Mouse (Mus musculus) lung, embryonic 15.5 days (tissue): ENCODE data around the gene Bola2. TPM values are rescaled to one million over a fixed set of nuclear protein-coding genes. Genes with fewer than 3 reads are reported as not detected.
A peak's percentile ranks its signal among the peaks of the same experiment; 100 is the strongest.

ENCODE experiments used
- ATAC-seq: fragments of 200-750 bp; cut with Nextera tagmentation; 2 replicates; pipeline ENCODE4 v1.8.0; 2017; ENCODE audit warnings: moderate number of reproducible peaks, borderline replicate concordance; ENCODE audit not compliant: low FRiP score, low TSS enrichment; ENCODE audit errors: extremely low read depth
- H3K27ac ChIP-seq: fragments of 300-500 bp; sonication (generic); 2 replicates; pipeline ENCODE4 v1.5.1; 2015; ENCODE audit warnings: moderate library complexity, mild to moderate bottlenecking, inconsistent platforms
- H3K27me3 ChIP-seq: fragments of 300-500 bp; sonication (generic); 2 replicates; pipeline ENCODE4 v1.6.1; 2015; ENCODE audit warnings: inconsistent platforms
- H3K36me3 ChIP-seq: fragments of 300-500 bp; sonication (generic); 2 replicates; pipeline ENCODE4 v1.6.1; 2015; ENCODE audit warnings: inconsistent platforms
- H3K4me1 ChIP-seq: fragments of 300-500 bp; sonication (generic); 2 replicates; pipeline ENCODE4 v1.6.1; 2015; ENCODE audit warnings: inconsistent platforms
- H3K4me2 ChIP-seq: fragments of 300-500 bp; sonication (generic); 2 replicates; pipeline ENCODE4 v1.6.1; 2015; ENCODE audit warnings: inconsistent platforms, mild to moderate bottlenecking, moderate library complexity
- H3K4me3 ChIP-seq: fragments of 300-500 bp; sonication (generic); 2 replicates; pipeline ENCODE4 v1.5.1; 2015; ENCODE audit warnings: mild to moderate bottlenecking, inconsistent platforms
- H3K9ac ChIP-seq: fragments of 300-500 bp; sonication (generic); 2 replicates; pipeline ENCODE4 v1.6.1; 2015; ENCODE audit warnings: inconsistent platforms
- H3K9me3 ChIP-seq: fragments of 300-500 bp; sonication (generic); 2 replicates; pipeline ENCODE4 v1.6.1; 2016; ENCODE audit warnings: inconsistent platforms
- WGBS: fragments of 180-500 bp; shearing (Covaris S2); methylation state at CpG from one replicate; pipeline ENCODE4 v1.1.7; 2015; 5-methylcytosine and 5-hydroxymethylcytosine counted together
- polyA plus RNA-seq: library from polyadenylated mRNA; unstranded; fragments of >200 nt; fragmentation: Nextera tagmentation; extraction: Ambion mirVana; gene quantifications from 2 replicates; pipeline ENCODE4 v1.2.1, GENCODE M21; 2015

Bola2 gene
- polyA plus RNA-seq, 1 experiment from 2014 or later, result 105 TPM

- H3K9ac ChIP-seq, result no peak overlapping the region
- WGBS, result 75% methylated on average over 5 of the region's 5 CpGs
- H3K4me2 ChIP-seq, result no peak overlapping the region
- H3K4me3 ChIP-seq, result no peak overlapping the region
- no peaks in the 10 kb centered on the region for H3K9me3 ChIP-seq
- no peaks in the 10 kb centered on the region for H3K27me3 ChIP-seq
- H3K4me1 ChIP-seq, result peaks cover 21% of the 10 kb centered on the region
- no peak overlapping the region for H3K27ac ChIP-seq
- no peak for ATAC-seq
- H3K36me3 ChIP-seq, result peaks cover 18% of the 10 kb centered on the region; the same call in 1 of the 2 replicates
These were observed 3.5 kb upstream of the Bola2 start for GRCm38 (mm10) chr7:126691676-126692075.

- H3K27ac ChIP-seq, result no peak overlapping the region
- H3K4me2 ChIP-seq, result no peak overlapping the region
- H3K4me3 ChIP-seq, result no peak overlapping the region
- no peak for ATAC-seq
- 95% methylated on average over 26 of the region's 26 CpGs for WGBS
- H3K27me3 ChIP-seq, result no peaks in the 10 kb centered on the region
- no peak overlapping the region for H3K9ac ChIP-seq
- H3K9me3 ChIP-seq, result no peaks in the 10 kb centered on the region
- peaks cover 28% of the 10 kb centered on the region for H3K4me1 ChIP-seq
- H3K36me3 ChIP-seq, result peaks cover 18% of the 10 kb centered on the region; the same call in 1 of the 2 replicates
These were observed 2.8 kb upstream of the Bola2 start for GRCm38 (mm10) chr7:126692426-126692825.

DNA sequence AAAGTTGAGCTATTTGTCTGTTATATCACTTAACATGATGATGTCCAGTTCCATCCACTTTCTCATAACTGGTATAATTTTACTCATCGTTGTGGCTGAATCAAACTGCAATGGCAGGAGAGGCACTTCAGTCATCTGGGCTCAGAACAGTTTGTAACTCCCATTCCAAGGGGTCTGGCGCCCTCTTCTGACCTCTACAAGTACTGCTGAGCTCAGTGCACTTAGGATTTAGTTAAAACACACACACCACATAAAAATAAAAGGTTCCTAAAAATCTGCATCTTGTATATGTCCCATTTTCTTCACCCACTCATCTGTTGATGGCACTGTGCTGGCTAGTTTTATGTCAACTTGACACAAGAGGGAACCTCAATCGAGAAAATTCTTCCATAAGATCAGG is 1.9 kb upstream of the Bola2 start:
- 26% methylated on average over 3 of the region's 3 CpGs for whole genome bisulfite sequencing
- peaks cover 18% of the 10 kb centered on the region; the same call in 1 of the 2 replicates for H3K36me3 ChIP-seq

DNA sequence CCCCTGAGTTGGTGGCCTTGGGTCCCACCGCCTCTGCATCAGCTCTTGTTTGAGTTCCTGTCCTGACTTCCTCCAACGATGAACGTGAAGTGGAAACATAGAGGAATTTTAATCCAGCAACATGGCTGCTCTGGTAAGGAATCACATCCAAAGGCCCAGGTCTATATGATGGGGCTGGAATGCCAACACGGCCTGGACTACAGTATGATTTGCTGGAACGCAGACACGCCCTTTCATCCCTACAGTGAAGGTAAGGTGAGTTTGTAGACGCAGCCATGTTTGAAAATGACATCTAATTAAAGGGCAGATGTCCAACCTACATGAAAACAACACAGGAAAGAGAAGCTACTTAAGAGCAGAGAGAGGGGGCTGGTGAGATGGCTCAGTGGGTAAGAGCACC is 1.4 kb upstream of the Bola2 start:
- Histone ChIP-seq H3K27me3 (no peaks in the 10 kb centered on the region), H3K9ac (no peak overlapping the region), H3K4me1 (peaks cover 28% of the 10 kb centered on the region), H3K36me3 (peaks cover 19% of the 10 kb centered on the region; the same call in 1 of the 2 replicates), H3K4me3 (no peak overlapping the region), H3K4me2 (no peak overlapping the region), H3K9me3 (no peaks in the 10 kb centered on the region), H3K27ac (no peak overlapping the region)
- no peak for ATAC-seq
- 74% methylated on average over 7 of the region's 7 CpGs for WGBS

More for the DNA sequence above, 1.9 kb upstream of the Bola2 start:
- no peaks in the 10 kb centered on the region for H3K27me3 ChIP-seq
- no peak overlapping the region for H3K27ac ChIP-seq
- no peak overlapping the region for H3K4me2 ChIP-seq
- ATAC-seq, result no peak
- no peak overlapping the region for H3K9ac ChIP-seq
- peaks cover 28% of the 10 kb centered on the region for H3K4me1 ChIP-seq
- no peaks in the 10 kb centered on the region for H3K9me3 ChIP-seq
- H3K4me3 ChIP-seq, result no peak overlapping the region

- H3K9ac ChIP-seq, result peak overlapping the region; percentile 97
These were observed 655 bp upstream of the Bola2 start for GRCm38 (mm10) chr7:126694441-126695051.

GRCm38 (mm10) chr7:126695631-126696207 is 518 bp downstream of the Bola2 start, which contains the start of gene Slx1b:
Slx1b (minus strand) TSS chr7:126695784.
- peak; percentile 97 for ATAC-seq
- Histone ChIP-seq H3K4me1 (peaks cover 28% of the 10 kb centered on the region), H3K9me3 (no peaks in the 10 kb centered on the region), H3K4me3 (peak within 1 kb of the TSS; percentile 87), H3K27ac (peak within 1 kb of the TSS; percentile 99), H3K9ac (peak within 1 kb of the TSS; percentile 97), H3K36me3 (peaks cover 20% of the 10 kb centered on the region; the same call in 1 of the 2 replicates), H3K27me3 (no peaks in the 10 kb centered on the region), H3K4me2 (peak within 1 kb of the TSS; percentile 93)
- under 1% methylated on average over 40 of the region's 40 CpGs for WGBS

More at GRCm38 (mm10) chr7:126694441-126695051, 655 bp upstream of the Bola2 start:
- no peaks in the 10 kb centered on the region for H3K27me3 ChIP-seq
- no peak overlapping the region; the same call in 1 of the 2 replicates for H3K27ac ChIP-seq
- H3K9me3 ChIP-seq, result no peaks in the 10 kb centered on the region
- H3K4me3 ChIP-seq, result peak overlapping the region; percentile 87
- WGBS, result 33% methylated on average over 10 of the region's 10 CpGs
- H3K36me3 ChIP-seq, result peaks cover 21% of the 10 kb centered on the region; the same call in 1 of the 2 replicates
- no peak for ATAC-seq
- H3K4me2 ChIP-seq, result peak overlapping the region; percentile 93
- peaks cover 28% of the 10 kb centered on the region for H3K4me1 ChIP-seq

GRCm38 (mm10) chr7:126696303-126696702 is 1.1 kb downstream of the Bola2 start:
- H3K9ac ChIP-seq, result peak overlapping the region; percentile 84
- WGBS, result 3% methylated on average over 17 of the region's 17 CpGs

GRCm38 (mm10) chr7:126696886-126697285 is 1.7 kb downstream of the Bola2 start:
- Histone ChIP-seq H3K9me3 (no peaks in the 10 kb centered on the region), H3K27ac (no peak overlapping the region), H3K9ac (peak overlapping the region; percentile 84; the same call in 1 of the 2 replicates), H3K4me2 (peak overlapping the region; percentile 93), H3K36me3 (0 out of 2 replicates have a peak, but pooled peaks cover 10% of the 10 kb centered on the region), H3K27me3 (no peaks in the 10 kb centered on the region), H3K4me1 (peaks cover 35% of the 10 kb centered on the region), H3K4me3 (peak overlapping the region; percentile 87)
- no peak for ATAC-seq
- 72% methylated on average over 3 of the region's 3 CpGs for WGBS

More at GRCm38 (mm10) chr7:126696303-126696702, 1.1 kb downstream of the Bola2 start:
- Histone ChIP-seq H3K27ac (peak overlapping the region; percentile 48; the same call in 1 of the 2 replicates), H3K36me3 (peaks cover 14% of the 10 kb centered on the region; the same call in 1 of the 2 replicates), H3K4me1 (peaks cover 33% of the 10 kb centered on the region), H3K4me3 (peak overlapping the region; percentile 87), H3K27me3 (no peaks in the 10 kb centered on the region), H3K4me2 (peak overlapping the region; percentile 93), H3K9me3 (no peaks in the 10 kb centered on the region)
- ATAC-seq, result peak; percentile 1; the same call in 1 of the 2 replicates

GRCm38 (mm10) chr7:126697838-126698237 is 2.6 kb downstream of the Bola2 start:
- 0 out of 2 replicates have a peak, but pooled peaks cover 3% of the 10 kb centered on the region for H3K36me3 ChIP-seq
- ATAC-seq, result no peak
- 89% methylated on average over 8 of the region's 8 CpGs for WGBS
- H3K9me3 ChIP-seq, result no peaks in the 10 kb centered on the region
- 0 out of 2 replicates have a peak, but pooled peaks cover 1% of the 10 kb centered on the region for H3K27me3 ChIP-seq
- H3K9ac ChIP-seq, result no peak overlapping the region
- peaks cover 35% of the 10 kb centered on the region for H3K4me1 ChIP-seq
- H3K27ac ChIP-seq, result no peak overlapping the region
- H3K4me3 ChIP-seq, result no peak overlapping the region
- no peak overlapping the region for H3K4me2 ChIP-seq

- Histone ChIP-seq H3K27me3 (peaks cover 24% of the 10 kb centered on the region), H3K9ac (no peak overlapping the region), H3K4me3 (no peak overlapping the region), H3K4me1 (peaks cover 33% of the 10 kb centered on the region), H3K27ac (no peak overlapping the region), H3K36me3 (0 out of 2 replicates have a peak, but pooled peaks cover 3% of the 10 kb centered on the region), H3K4me2 (no peak overlapping the region), H3K9me3 (no peaks in the 10 kb centered on the region)
- no peak; the same call in 1 of the 2 replicates for ATAC-seq
- WGBS, result 76% methylated on average over 25 of the region's 25 CpGs
These were observed 5.1 kb downstream of the Bola2 start for GRCm38 (mm10) chr7:126700063-126701015.

DNA sequence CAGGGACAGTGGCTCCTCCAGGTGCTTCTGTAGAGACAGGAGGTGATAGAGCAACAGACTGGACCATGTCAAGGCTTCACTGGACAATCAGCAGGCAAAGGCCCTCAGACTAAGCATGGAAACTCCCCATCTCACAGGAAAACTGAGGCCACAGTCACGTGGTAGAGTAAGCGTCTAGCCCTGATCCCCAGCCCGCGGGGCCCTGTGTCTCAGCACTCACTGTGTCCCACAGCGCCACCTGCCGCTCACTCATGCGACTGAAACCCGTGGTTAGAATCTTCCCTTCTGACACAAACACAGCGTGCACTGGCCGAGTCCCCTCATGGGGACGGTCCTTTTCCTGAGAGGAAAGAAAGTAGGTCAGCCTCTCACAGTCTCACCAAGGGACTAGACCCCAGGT is 5.9 kb downstream of the Bola2 start:
- no peaks in the 10 kb centered on the region for H3K9me3 ChIP-seq
- 0 out of 2 replicates have a peak, but pooled peaks cover 3% of the 10 kb centered on the region for H3K36me3 ChIP-seq
- peak overlapping the region; percentile 38; the same call in 1 of the 2 replicates for H3K4me2 ChIP-seq
- ATAC-seq, result peak; percentile 62
- peaks cover 31% of the 10 kb centered on the region for H3K27me3 ChIP-seq
- no peak overlapping the region for H3K27ac ChIP-seq
- H3K4me1 ChIP-seq, result peaks cover 33% of the 10 kb centered on the region
- no peak overlapping the region for H3K4me3 ChIP-seq
- 3% methylated on average over 11 of the region's 11 CpGs for WGBS
- no peak overlapping the region for H3K9ac ChIP-seq
